Mouse (Mus musculus) embryo, embryonic 10 days (tissue): Measurements from ENCODE around the gene Dapp1.
"Not testable (repeated sequence)": the region's sequence is repeated elsewhere in the genome, so short reads cannot be mapped to it uniquely, and the experiment has no call there.

Experiments used
- DNase-seq: peaks from one replicate; pipeline ENCODE4 v3.0.0-alpha.2; 2015; ENCODE audit warnings: low spot score

The Dapp1 gene

GRCm38 (mm10) chr3:137989405-137989804, 8.1 kb upstream of the Dapp1 start:
- no peak for DNase-seq

GRCm38 (mm10) chr3:137980435-137981381, 637 bp downstream of the Dapp1 start:
- no peak for DNase-seq

GRCm38 (mm10) chr3:137978233-137978632, 3.1 kb downstream of the Dapp1 start:
- no peak for DNase-seq

- DNase-seq = no peak
Observed at GRCm38 (mm10) chr3:137977629-137978041, 3.7 kb downstream of the Dapp1 start.

- DNase-seq = peak; percentile 55
Observed at GRCm38 (mm10) chr3:137976943-137977628, 4.3 kb downstream of the Dapp1 start.

- no peak for DNase-seq
Observed at GRCm38 (mm10) chr3:137975856-137976423, 5.4 kb downstream of the Dapp1 start.

- DNase-seq = no peak
Observed at GRCm38 (mm10) chr3:137975435-137975834, 5.9 kb downstream of the Dapp1 start.

- no peak for DNase-seq
Observed at GRCm38 (mm10) chr3:137974306-137974705, 7.0 kb downstream of the Dapp1 start.

GRCm38 (mm10) chr3:137972989-137973388, 8.4 kb downstream of the Dapp1 start:
- no peak for DNase-seq

GRCm38 (mm10) chr3:137972224-137972623, 9.1 kb downstream of the Dapp1 start:
- no peak for DNase-seq

GRCm38 (mm10) chr3:137969951-137970350, 11.4 kb downstream of the Dapp1 start:
- DNase-seq = peak; percentile 78

GRCm38 (mm10) chr3:137968820-137969486, 12.4 kb downstream of the Dapp1 start:
- DNase-seq = no peak

- no peak for DNase-seq
Observed at GRCm38 (mm10) chr3:137968105-137968819, 13.1 kb downstream of the Dapp1 start.

GRCm38 (mm10) chr3:137964014-137964413, 17.3 kb downstream of the Dapp1 start:
- not testable (repeated sequence) for DNase-seq

GRCm38 (mm10) chr3:137963508-137963907, 17.8 kb downstream of the Dapp1 start:
- DNase-seq = no peak

GRCm38 (mm10) chr3:137961736-137962385, 19.5 kb downstream of the Dapp1 start:
- no peak for DNase-seq

- no peak for DNase-seq
Observed at GRCm38 (mm10) chr3:137959456-137959855, 21.9 kb downstream of the Dapp1 start.

GRCm38 (mm10) chr3:137958352-137958751, 23.0 kb downstream of the Dapp1 start:
- DNase-seq = no peak

GRCm38 (mm10) chr3:137957864-137958263, 23.5 kb downstream of the Dapp1 start:
- DNase-seq = no peak

- DNase-seq = peak; percentile 31
Observed at GRCm38 (mm10) chr3:137955560-137956081, 25.7 kb downstream of the Dapp1 start.
